Mouse (Mus musculus) kidney, adult 2 months (tissue): ENCODE results near the gene Cpne5.

ENCODE experiments used
- CTCF ChIP-seq: fragments of 200-500 bp; conservative IDR thresholded peaks from 2 replicates; pipeline ENCODE4 v1.5.1; 2011; ENCODE audit warnings: low read depth, mild to moderate bottlenecking, control low read depth, low read length, moderate library complexity, mixed read lengths; ENCODE audit not compliant: insufficient read depth, insufficient read length
- POLR2A ChIP-seq: fragments of 200-500 bp; IDR thresholded peaks from one replicate; pipeline ENCODE4 v1.6.1; 2011; ENCODE audit warnings: low read depth, low read length, control low read depth

- TF ChIP-seq POLR2A (no peak), CTCF (no peak)
These were observed 56.2 kb downstream of the Cpne5 start for GRCm38 (mm10) chr17:29181751-29182150.
